ENCODE assay signal across 16 mouse cellular contexts in genomic region chr19:27167601-27168319, GRCm38 (mm10). TPM values are rescaled to one million over a fixed set of nuclear protein-coding genes. Genes with fewer than 3 reads are reported as not detected.
DNase-seq lines count a peak whose midpoint lies in the region.
"Had no signal": no experiment of that assay in that cellular context is flagged by ENCODE, and none has a peak within 500 bp of the region (broad histone marks: within the 10 kb centered on the region; RNA-seq: fewer than 3 reads in every experiment).

No protein-coding gene starts in this region.

- DNase-seq in gastrocnemius, adult 8-10 months (ENCODE audit: low spot score in 2 of 2): peak; percentile 14 to 42
- no peak for DNase-seq in gastrocnemius, postnatal 14 days
- peak; percentile 3 to 19 for DNase-seq in kidney, postnatal 36 days
- no peak for DNase-seq in kidney, postnatal 14 days
- peak; percentile 49 for DNase-seq in NIH3T3 (ENCODE audit: low read depth)
- no peak for DNase-seq in natural killer cell, adult 2 months (ENCODE audit: low spot score in 2 of 2)
- no peak for DNase-seq in lung, postnatal 25 days (ENCODE audit: low spot score)
- DNase-seq: cerebellum, postnatal 10 days; heart, adult 18-20 months; heart, postnatal 36 days; layer of hippocampus, postnatal 36 days; lung, adult 18-20 months; lung, postnatal 14 days; right cerebral cortex, postnatal 14 days; thymus, adult 2 months had no signal

- intact Hi-C loops in gastrocnemius, postnatal 14 days (cut with DNase I; ENCODE audit: low total_unique reads): no loop called here

RNA-seq across cellular contexts. Expression of gene Vldlr, which starts 48.5 kb away (rescaled TPM):
- 100 to 1,000 TPM in 2 of 4 experiments, 10 to 100 TPM in 2; 67.6 to 124 (median 99.7) TPM for total RNA-seq in gastrocnemius, adult 8-10 months (2022)
- 10 to 100 TPM; 42.4 to 53.8 TPM for total RNA-seq in gastrocnemius, postnatal 14 days (2021)
- total RNA-seq: megakaryocyte-erythroid progenitor cell, adult 5-6 weeks had no signal

Comparison
In these comparisons a context has a peak if more than half of its experiments do, and no peak if none do; other contexts are left out.
1. DNase-seq: peak in gastrocnemius, adult 8-10 months (2 of 2), kidney, postnatal 36 days (2 of 2) and NIH3T3 (single experiment); none in gastrocnemius, postnatal 14 days (single experiment), kidney, postnatal 14 days (single experiment), natural killer cell, adult 2 months (0 of 2) and lung, postnatal 25 days (single experiment).